Mouse (Mus musculus): ENCODE measurements at regions not wholly inside any gene's neighbourhood (a gene's known extent, or its start where the extent isn't known, plus 50 kb on each side); places are given as distances from the start of the nearest gene placed in this dataset.

- H3K4me2 ChIP-seq (replicated peaks; ENCODE audit: low read depth, low read length) = no peak overlapping the region
- H3K27ac ChIP-seq (ENCODE audit: low read length) = no peak overlapping the region
- no peak overlapping the region for H3K9ac ChIP-seq (replicated peaks; ENCODE audit: low read depth)
- no peak for DNase-seq (ENCODE audit: low spot score)
- H3K4me1 ChIP-seq (ENCODE audit: insufficient read depth, low read depth, low read length) = no peaks in the 10 kb centered on the region
- H3K36me3 ChIP-seq (ENCODE audit: insufficient read depth, low read length) = no peaks in the 10 kb centered on the region
- ATAC-seq = no peak
- H3K4me3 ChIP-seq (ENCODE audit: low read depth, low read length) = no peak overlapping the region
- WGBS = 73% methylated on average over 5 of the region's 5 CpGs
- TF ChIP-seq CTCF (IDR thresholded peaks at IDR 0.05) (no peak), EP300 (IDR thresholded peaks at IDR 0.05) (no peak)
- H3K27me3 ChIP-seq (replicated peaks; ENCODE audit: insufficient read depth, low read length) = no peaks in the 10 kb centered on the region
- no peaks in the 10 kb centered on the region for H3K9me3 ChIP-seq (ENCODE audit: low read length)
Measured at GRCm38 (mm10) chr13:115676836-115677235, 575.1 kb upstream of the Itga1 start.

GRCm38 (mm10) chr13:115673729-115674128 is 572.0 kb upstream of the Itga1 start:
- Histone ChIP-seq H3K36me3 (ENCODE audit: insufficient read depth, low read length) (no peaks in the 10 kb centered on the region), H3K4me3 (ENCODE audit: low read depth, low read length) (no peak overlapping the region), H3K4me2 (replicated peaks; ENCODE audit: low read depth, low read length) (no peak overlapping the region), H3K27me3 (replicated peaks; ENCODE audit: insufficient read depth, low read length) (no peaks in the 10 kb centered on the region), H3K9me3 (ENCODE audit: low read length) (no peaks in the 10 kb centered on the region), H3K27ac (ENCODE audit: low read length) (no peak overlapping the region), H3K4me1 (ENCODE audit: insufficient read depth, low read depth, low read length) (no peaks in the 10 kb centered on the region), H3K9ac (replicated peaks; ENCODE audit: low read depth) (no peak overlapping the region)
- WGBS = 24% methylated on average over 5 of the region's 5 CpGs
- TF ChIP-seq CTCF (IDR thresholded peaks at IDR 0.05) (no peak), EP300 (IDR thresholded peaks at IDR 0.05) (no peak)
- DNase-seq (ENCODE audit: low spot score) (no peak), ATAC-seq (no peak)

- H3K9me3 ChIP-seq (ENCODE audit: low read length) = no peaks in the 10 kb centered on the region
- no peaks in the 10 kb centered on the region for H3K4me1 ChIP-seq (ENCODE audit: insufficient read depth, low read depth, low read length)
- ATAC-seq (no peak), DNase-seq (ENCODE audit: low spot score) (no peak)
- H3K4me2 ChIP-seq (replicated peaks; ENCODE audit: low read depth, low read length) = no peak overlapping the region
- WGBS = 65% methylated on average over 7 of the region's 7 CpGs
- H3K36me3 ChIP-seq (ENCODE audit: insufficient read depth, low read length) = no peaks in the 10 kb centered on the region
- no peak overlapping the region for H3K27ac ChIP-seq (ENCODE audit: low read length)
- H3K4me3 ChIP-seq (ENCODE audit: low read depth, low read length) = no peak overlapping the region
- no peaks in the 10 kb centered on the region for H3K27me3 ChIP-seq (replicated peaks; ENCODE audit: insufficient read depth, low read length)
- H3K9ac ChIP-seq (replicated peaks; ENCODE audit: low read depth) = no peak overlapping the region
- TF ChIP-seq CTCF (IDR thresholded peaks at IDR 0.05) (no peak), EP300 (IDR thresholded peaks at IDR 0.05) (no peak)
Measured at GRCm38 (mm10) chr13:115671685-115672084, 569.9 kb upstream of the Itga1 start.

GRCm38 (mm10) chr13:115669516-115669915 is 567.8 kb upstream of the Itga1 start:
- TF ChIP-seq CTCF (IDR thresholded peaks at IDR 0.05) (no peak), EP300 (IDR thresholded peaks at IDR 0.05) (no peak)
- Histone ChIP-seq H3K27me3 (replicated peaks; ENCODE audit: insufficient read depth, low read length) (no peaks in the 10 kb centered on the region), H3K4me1 (ENCODE audit: insufficient read depth, low read depth, low read length) (no peaks in the 10 kb centered on the region), H3K4me2 (replicated peaks; ENCODE audit: low read depth, low read length) (no peak overlapping the region), H3K9ac (replicated peaks; ENCODE audit: low read depth) (no peak overlapping the region), H3K9me3 (ENCODE audit: low read length) (no peaks in the 10 kb centered on the region), H3K4me3 (ENCODE audit: low read depth, low read length) (no peak overlapping the region), H3K36me3 (ENCODE audit: insufficient read depth, low read length) (no peaks in the 10 kb centered on the region), H3K27ac (ENCODE audit: low read length) (no peak overlapping the region)
- ATAC-seq (no peak), DNase-seq (ENCODE audit: low spot score) (no peak)
- 36% methylated on average over 3 of the region's 3 CpGs for WGBS

- Histone ChIP-seq H3K9me3 (ENCODE audit: low read length) (no peaks in the 10 kb centered on the region), H3K27me3 (replicated peaks; ENCODE audit: insufficient read depth, low read length) (no peaks in the 10 kb centered on the region), H3K27ac (ENCODE audit: low read length) (no peak overlapping the region), H3K36me3 (ENCODE audit: insufficient read depth, low read length) (no peaks in the 10 kb centered on the region), H3K9ac (replicated peaks; ENCODE audit: low read depth) (no peak overlapping the region), H3K4me3 (ENCODE audit: low read depth, low read length) (no peak overlapping the region), H3K4me1 (ENCODE audit: insufficient read depth, low read depth, low read length) (no peaks in the 10 kb centered on the region), H3K4me2 (replicated peaks; ENCODE audit: low read depth, low read length) (no peak overlapping the region)
- 69% methylated on average over 6 of the region's 6 CpGs for WGBS
- no peak for TF ChIP-seq EP300 (IDR thresholded peaks at IDR 0.05)
- no peak for TF ChIP-seq CTCF (IDR thresholded peaks at IDR 0.05)
- DNase-seq (ENCODE audit: low spot score) (no peak), ATAC-seq (no peak)
Measured at GRCm38 (mm10) chr13:115655134-115655533, 553.4 kb upstream of the Itga1 start.

GRCm38 (mm10) chr13:115652935-115653334 is 551.2 kb upstream of the Itga1 start:
- Histone ChIP-seq H3K4me1 (ENCODE audit: insufficient read depth, low read depth, low read length) (no peaks in the 10 kb centered on the region), H3K9ac (replicated peaks; ENCODE audit: low read depth) (no peak overlapping the region), H3K36me3 (ENCODE audit: insufficient read depth, low read length) (no peaks in the 10 kb centered on the region), H3K9me3 (ENCODE audit: low read length) (no peaks in the 10 kb centered on the region), H3K4me3 (ENCODE audit: low read depth, low read length) (no peak overlapping the region), H3K27me3 (replicated peaks; ENCODE audit: insufficient read depth, low read length) (no peaks in the 10 kb centered on the region), H3K27ac (ENCODE audit: low read length) (no peak overlapping the region), H3K4me2 (replicated peaks; ENCODE audit: low read depth, low read length) (no peak overlapping the region)
- no peak for ATAC-seq
- no peak for DNase-seq (ENCODE audit: low spot score)
- no peak for TF ChIP-seq CTCF (IDR thresholded peaks at IDR 0.05)
- no peak for TF ChIP-seq EP300 (IDR thresholded peaks at IDR 0.05)
- 78% methylated on average over 2 of the region's 2 CpGs for WGBS

- Histone ChIP-seq H3K27me3 (replicated peaks; ENCODE audit: insufficient read depth, low read length) (no peaks in the 10 kb centered on the region), H3K36me3 (ENCODE audit: insufficient read depth, low read length) (no peaks in the 10 kb centered on the region), H3K4me3 (ENCODE audit: low read depth, low read length) (no peak overlapping the region), H3K4me1 (ENCODE audit: insufficient read depth, low read depth, low read length) (no peaks in the 10 kb centered on the region), H3K4me2 (replicated peaks; ENCODE audit: low read depth, low read length) (no peak overlapping the region), H3K9me3 (ENCODE audit: low read length) (no peaks in the 10 kb centered on the region), H3K9ac (replicated peaks; ENCODE audit: low read depth) (no peak overlapping the region), H3K27ac (ENCODE audit: low read length) (no peak overlapping the region)
- no peak for ATAC-seq
- WGBS = 33% methylated on average over 1 of the region's 1 CpGs
- DNase-seq (ENCODE audit: low spot score) = no peak
- TF ChIP-seq EP300 (IDR thresholded peaks at IDR 0.05) (no peak), CTCF (IDR thresholded peaks at IDR 0.05) (no peak)
Measured at GRCm38 (mm10) chr13:115652352-115652751, 550.6 kb upstream of the Itga1 start.
